Mouse (Mus musculus): ENCODE data around the gene B3gnt2.

B3gnt2 gene

GRCm38 (mm10) chr11:22718036-22718435 is 142.7 kb downstream of the B3gnt2 start:
- DNase-seq, result no peak

- no peak for DNase-seq
These were observed 149.4 kb downstream of the B3gnt2 start for GRCm38 (mm10) chr11:22711327-22711726.

DNA sequence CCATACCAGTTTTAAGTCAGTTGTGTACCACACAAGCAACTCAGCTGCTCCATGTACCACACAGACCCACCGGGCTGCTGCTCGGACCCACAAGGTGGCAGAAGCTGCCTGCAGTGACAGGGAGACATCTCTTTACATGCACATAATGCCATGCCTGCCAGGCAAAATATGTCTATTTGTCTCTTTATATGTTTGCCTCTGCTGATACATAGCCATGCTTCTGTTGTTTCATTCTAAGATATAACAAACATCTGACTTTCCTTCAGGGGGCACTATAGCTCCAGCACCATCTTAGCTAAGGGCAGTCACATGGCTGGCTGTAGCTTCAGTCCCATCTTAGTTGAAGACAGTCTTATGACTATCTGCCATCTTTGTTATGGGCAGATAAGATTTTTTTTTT is 150.2 kb downstream of the B3gnt2 start:
- peak; percentile 48 for DNase-seq

Measured in layer of hippocampus, adult 9-11 months (tissue).